Mouse (Mus musculus) thymus, adult 18-20 months (tissue): ENCODE data around the gene Rarres2.

Experiments
- DNase-seq, 2 experiments: peaks; one replicate each; pipeline ENCODE4 v3.0.0; 2022; ENCODE audit warnings: mixed read lengths in 2 of 2

Rarres2 gene

DNA sequence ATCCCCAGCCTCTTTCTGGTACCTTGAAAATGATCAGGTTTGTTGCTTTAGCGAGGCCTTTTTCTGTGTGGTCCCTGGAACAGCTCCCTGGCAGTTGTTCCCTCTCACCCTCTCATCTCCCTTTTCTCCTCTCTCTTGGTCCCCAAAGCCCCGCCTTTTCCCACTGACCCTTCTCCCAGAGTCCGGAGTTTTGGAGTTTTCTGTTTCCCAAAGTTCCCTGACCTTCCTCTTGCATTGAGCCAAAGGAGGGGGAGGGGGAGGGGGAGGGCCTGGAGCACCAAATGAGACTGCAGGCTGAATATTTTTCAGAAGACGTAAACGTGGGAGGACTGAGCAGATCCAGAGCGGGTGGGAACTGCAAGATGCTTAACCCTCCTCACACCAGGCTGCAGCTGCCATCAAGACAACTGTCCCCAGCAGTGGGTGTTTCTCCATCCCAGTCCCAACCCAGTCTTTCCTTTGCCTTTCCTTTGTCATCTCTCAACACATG is at the start of gene Rarres2:
TSS of gene Rarres2 (minus strand) at position 218 of the 490 bp plus-strand sequence.
- DNase-seq, result no peak

DNA sequence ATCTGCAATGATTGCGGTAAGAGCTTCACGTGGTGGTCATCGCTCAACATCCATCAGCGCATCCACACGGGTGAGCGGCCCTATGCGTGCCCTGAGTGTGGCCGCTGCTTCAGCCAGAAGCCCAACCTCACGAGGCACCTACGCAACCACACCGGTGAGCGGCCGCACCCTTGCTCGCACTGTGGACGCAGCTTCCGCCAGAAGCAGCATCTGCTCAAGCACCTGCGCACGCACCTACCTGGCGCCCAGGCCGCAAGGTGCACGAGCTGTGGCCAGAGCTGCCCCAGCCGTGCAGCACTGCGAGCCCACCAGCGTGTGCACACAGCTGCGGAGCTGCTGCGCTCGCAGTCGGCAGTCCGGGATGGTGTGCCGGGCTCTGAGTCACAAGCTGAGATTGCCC is 47.4 kb upstream of the Rarres2 start:
- DNase-seq, result no peak

DNA sequence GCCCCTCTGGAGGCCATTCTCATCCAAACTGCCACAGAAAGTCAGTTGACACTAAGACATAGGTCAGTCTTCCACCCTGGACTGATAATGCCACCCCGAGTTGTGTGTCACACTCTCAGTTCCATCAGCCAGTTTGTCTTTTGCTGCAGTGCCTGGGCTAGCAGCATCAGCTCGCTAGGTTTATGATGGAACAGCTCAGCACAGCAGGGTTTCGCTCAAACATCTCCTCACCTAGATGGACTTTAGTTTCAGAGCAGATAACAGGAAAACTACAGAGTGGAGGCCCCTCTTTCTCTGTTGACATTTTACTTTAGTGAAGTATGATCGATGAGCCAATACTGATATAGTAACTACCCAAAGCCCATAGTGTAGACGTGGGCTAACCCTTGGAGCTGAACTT is 42.2 kb upstream of the Rarres2 start:
- DNase-seq, result no peak

DNA sequence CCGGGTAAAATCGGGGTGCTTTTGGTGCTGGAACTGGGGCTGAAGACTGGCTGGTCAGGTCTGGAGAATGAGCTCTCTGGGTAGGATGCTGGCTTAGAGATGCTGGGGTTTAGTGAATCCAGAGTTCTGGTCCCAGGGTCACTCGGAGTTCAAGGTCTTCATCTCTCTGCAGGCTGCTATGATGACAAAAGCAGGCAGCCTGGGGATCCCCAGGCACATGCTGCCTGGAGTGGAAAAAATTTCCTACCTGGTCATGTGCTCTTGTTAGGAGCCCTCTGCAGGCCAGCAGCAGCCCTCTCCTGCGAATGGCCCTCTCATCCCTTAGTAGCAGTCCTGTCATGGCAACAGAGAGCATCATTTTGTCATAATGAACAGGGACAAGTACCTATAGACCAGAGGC is 40.9 kb upstream of the Rarres2 start:
- DNase-seq, result no peak

DNA sequence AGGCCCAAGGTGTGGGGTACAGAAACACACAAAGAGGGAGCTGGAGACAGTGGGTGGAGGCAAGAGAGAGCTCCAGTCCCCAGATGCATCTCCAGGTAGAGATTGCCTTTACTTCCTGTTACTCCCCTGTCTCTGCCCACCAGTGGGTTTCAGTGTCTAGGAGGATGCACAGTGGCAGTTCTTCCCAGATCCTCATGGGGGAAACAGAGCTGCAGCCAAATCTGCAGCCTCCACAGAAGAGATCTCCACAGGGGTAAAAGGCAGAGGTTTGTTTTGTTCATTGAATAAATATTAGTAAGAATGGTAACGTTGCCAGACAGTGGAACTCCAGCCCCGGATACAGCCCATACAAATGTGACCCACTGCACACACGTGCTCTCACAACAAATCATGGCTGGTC is 38.1 kb upstream of the Rarres2 start:
- DNase-seq, result no peak

DNA sequence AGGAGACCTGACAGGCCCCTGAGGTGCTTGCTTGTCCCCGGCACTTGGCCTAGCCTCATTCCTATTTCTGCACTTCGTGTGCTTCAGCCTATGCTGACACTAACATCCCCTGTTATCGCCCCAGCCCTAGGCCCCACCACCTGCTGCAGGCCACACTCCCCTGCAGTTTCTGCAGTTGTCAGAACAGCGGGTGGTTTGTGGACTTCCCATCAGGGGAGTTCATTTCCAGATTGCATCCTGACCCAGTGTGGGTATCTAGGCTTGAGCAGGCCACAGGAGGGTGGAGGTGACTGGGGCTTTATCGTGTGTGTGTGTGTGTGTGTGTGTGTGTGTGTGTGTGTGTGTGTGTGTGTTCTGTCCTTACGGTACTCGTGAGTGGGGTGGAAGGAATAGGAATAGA is 36.9 kb upstream of the Rarres2 start:
- DNase-seq, result no peak

DNA sequence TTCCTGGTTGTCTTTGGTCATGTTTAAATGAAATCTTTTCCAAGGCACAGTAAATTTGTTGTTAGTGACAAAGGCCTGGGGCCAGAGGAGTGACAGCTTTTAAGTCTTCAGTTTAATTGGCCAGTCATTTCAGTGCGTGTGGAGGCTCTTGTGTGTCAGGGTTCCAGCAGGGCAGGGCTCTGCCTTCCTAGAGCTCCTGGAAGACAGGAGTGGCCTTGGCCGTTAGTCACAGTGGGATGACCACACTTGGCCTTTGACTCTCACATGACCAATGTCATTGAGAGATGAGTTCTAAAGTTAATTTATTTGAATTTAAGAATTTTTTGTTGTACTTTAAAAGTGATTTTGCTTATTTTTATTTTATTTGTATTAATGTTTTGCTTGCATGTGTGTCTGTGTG is 35.5 kb upstream of the Rarres2 start:
- DNase-seq, result no peak

DNA sequence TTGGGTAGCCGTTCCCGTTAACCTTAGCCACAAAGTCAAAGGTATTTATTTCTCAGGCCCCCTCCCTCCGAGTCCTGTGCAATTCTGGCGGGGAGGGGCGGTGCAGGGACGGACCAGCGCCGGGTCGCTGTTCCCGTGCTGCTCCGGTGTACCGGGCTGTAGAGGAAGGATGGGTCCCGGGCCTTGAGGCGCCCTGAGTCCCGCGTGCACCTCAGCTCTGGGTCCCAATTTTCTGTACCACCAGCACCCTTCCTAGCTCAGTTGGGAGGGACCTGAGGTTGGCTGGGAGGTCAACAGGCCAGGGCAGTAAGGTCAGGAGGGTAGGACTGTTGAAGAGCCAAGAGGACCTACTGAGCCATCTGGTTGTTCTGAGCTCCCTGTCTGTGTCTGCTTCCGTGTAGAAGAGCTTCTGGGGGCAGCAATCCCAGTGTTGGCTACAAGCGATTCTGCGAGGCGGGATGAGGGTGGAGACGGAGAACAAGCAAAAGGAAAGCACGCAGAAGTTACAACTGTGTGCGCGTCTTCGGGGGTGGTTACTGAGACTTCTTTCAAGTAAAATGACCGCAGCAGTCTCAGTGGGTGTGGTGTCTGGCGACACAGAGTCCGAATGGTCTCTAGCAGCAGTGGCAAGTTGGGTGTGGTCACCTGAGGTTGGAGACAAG is 29.6 kb upstream of the Rarres2 start:
- DNase-seq, result no peak

DNA sequence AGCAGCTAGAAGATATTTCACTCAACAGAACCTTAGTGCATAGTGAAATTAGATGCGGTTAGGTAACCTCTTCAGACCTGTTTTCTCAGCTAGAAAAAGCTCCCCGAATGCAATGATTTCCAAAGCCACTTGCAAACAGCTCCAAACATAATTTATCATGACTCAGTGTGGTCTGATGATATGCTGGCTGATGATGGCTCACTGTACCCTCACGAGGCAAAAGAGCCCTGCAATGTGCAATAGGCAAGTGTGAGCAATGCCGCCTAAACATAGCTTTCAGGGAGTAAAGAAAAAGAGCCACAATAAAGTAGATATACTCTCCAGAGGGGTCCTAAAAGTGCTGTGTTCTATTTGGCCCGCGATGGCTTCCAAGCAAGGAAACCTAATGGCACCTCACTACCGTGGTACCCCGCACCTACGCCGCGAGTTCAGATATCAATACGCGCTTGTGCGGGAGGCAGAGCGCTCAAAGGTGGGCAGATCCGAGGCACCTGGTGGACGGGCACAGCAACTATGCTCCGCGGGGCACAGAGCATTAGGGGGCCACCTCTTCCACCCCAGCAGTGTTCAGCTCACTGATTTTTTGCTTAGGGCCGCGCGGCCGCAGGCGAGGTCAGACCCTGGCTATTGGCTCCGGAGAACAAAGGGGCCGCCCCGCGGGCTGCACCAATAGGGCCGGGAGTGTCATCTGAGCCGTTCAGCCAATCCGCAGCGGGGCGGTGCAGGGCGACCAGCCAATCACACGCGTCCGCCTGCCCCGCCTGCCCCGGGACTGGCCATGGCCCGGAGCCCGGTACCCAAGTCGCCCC is 28.9 kb upstream of the Rarres2 start, which contains the start of gene Zfp775:
TSS of gene Zfp775 (plus strand) at position 793 of the 809 bp plus-strand sequence.
- peak; percentile 90 to 91 for DNase-seq

DNA sequence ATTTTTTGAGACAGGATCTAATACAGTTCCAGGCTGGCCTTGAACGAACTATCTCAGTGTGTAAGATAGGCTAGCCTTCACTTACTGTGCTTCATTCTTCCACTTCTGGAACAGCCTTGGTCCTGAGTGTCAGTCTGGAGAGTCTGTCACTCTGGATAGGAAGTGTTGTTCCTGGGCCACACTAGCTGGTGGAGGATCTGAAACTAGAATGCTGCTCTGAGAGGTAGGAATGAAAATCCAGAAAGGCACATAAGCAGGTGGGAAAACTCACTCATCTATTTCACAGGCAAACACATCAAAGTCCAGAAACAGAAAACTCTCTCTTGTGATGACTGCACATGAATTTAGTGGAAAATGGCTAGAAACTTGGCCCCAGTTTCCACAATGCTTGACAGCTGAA is 28.0 kb upstream of the Rarres2 start:
- no peak for DNase-seq

DNA sequence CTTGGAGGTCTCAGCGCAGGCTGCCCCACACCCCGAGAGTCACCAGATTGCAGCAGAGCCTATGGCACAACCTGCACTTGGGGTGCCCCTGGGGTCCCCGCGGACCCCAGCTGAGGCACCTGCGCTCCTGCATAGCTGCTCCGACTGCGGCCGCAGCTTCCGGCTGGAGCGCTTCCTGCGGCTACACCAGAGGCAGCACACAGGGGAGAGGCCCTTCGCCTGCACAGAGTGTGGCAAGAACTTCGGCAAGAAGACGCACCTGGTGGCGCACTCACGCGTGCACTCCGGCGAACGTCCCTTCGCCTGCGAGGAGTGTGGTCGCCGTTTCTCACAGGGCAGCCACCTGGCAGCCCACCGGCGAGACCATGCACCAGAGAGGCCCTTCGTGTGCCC is 24.6 kb upstream of the Rarres2 start:
- no peak for DNase-seq

DNA sequence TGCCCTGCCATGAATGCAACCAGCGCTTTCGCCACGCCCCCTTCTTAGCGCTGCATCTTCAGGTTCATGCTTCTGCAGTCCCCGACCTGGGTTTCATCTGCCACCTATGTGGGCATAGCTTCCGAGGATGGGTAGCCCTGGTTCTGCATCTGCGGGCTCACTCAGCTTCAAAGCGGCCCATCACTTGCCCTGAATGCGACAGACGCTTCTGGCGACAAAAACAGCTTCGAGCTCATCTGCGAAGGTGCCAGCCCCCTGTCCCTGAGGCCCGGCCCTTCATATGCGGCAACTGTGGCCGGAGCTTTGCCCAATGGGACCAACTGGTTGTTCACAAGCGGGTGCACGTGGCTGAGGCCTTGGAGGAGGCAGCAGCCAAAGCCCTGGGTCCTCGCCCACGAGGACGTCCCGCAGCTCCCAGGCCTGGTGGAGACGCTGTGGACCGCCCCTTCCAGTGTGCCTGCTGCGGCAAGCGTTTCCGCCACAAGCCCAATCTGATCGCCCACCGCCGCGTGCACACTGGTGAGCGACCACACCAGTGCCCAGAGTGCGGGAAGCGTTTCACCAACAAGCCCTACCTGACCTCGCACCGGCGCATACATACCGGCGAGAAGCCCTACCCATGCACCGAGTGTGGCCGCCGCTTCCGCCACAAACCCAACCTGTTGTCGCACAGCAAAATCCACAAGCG is 24.1 kb upstream of the Rarres2 start:
- DNase-seq, result no peak

DNA sequence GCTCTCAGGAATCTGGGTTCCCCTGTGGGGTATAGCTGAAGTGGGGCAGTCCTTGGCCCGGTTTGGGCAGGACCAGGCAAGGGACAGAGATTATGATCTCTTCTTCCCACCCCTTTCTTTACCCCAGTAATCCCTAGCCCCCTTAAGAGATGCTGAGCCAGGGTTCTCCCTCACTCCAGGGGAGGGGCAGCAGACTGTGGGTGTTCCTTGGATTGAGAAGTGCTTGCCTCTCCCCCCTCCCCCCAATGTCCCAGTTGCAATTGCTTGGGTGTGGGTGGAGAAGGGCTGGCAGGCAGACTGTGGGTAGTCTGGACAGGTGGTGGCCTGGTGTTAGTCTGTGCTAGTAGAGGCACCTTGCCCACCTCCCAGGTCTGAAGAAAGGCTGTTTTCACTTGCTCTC is 22.7 kb upstream of the Rarres2 start:
- no peak for DNase-seq

DNA sequence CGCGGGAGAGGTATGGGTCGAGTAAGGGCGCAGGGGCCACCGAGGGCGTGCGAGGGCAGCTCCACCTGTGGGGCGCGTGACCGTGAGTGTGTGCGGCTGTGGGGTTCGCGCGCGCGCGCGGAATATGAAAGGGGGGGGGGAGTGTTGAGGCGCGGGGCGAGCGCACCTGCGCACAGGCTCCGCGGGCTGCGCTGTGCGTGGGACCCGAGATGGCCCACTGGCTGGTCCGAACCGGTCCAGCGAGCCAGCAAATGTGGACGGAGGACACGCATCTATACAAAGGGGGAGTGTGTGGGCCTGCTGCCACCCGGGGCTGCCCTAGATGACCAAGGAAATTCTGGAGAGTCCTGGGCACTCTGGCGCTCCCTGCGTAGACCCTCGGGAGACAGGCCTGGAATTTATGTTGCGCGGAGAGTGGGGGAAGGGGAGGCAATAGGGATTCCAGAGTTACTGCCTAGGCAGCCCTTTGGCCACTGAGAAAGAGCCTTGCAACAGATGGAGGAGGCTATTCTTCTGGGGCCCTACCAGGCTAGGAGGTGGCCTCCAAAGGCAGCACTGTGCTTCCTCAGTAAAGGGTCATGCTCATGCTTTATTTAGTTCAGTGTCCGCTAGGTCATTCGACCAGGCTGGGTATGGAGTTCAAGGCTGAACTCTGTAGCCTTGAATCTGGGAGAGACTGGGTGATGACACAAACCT is 21.6 kb upstream of the Rarres2 start:
- DNase-seq, result no peak

DNA sequence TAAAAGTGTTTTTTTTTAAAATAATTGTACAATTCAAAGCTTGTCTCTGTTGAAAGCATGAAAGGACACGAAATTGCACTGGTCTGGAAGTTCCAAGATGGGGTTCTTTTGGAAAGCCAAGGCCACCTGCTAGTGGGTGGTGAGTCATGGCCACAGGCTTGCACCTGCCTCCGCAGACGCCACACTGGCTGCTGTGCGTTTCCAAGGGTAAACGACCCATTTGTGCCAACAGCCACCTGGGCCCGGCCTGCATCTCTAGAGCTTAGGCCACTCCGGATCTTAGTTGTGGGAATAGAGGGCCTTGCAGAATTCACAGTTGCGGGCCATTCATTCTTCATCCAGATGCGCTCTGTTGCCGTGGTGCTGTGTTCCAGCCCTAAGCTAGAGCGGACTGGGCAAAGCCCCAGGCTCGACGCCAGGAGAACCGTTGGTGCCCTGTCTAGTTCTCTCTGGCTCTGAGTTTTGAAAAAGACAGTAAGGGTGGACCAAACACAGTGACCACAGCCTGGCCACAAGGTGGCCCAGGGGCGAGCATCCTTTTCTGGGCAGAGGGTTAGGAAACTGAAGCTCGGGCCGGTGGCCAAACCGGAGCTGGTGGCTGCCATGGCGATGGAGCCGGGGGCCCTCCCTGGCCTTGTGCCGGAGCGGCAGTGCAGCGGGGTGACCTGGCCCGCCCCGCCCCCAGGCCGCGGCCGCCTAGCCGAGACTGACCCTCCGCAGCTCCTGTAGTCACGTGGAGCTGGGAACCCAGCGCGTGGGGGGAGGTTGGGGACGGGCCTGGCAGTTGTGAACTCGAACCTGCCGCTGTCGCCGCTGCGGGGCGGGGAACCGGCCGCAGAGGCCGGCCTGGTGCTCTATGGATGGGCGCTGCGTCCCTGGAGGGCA is 20.8 kb upstream of the Rarres2 start, which contains the start of the genes Repin1 and Gm44965:
TSS of gene Repin1 (plus strand) at position 726 of the 885 bp plus-strand sequence.
TSS of gene Gm44965 (plus strand) at position 784 of the 885 bp plus-strand sequence.
- peak; percentile 54 to 63 for DNase-seq

DNA sequence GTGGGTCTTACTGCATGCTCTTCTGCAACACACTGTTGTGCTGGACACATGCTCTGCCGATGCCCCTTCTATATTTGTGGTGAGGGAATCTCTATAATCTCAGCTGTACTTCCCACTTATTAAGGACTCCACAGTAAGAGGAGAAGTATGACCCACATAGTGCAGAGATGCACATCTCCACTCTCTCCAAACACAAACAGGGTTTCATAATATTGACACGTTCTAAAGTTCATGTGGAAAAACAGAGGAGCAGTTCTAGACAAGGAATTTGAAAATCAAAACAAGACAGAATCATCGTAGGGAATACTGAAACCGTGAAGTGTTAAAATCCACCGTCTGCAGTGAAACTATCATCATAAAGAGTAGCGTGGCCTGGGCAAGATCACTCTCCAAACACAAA is 19.3 kb upstream of the Rarres2 start:
- no peak for DNase-seq

DNA sequence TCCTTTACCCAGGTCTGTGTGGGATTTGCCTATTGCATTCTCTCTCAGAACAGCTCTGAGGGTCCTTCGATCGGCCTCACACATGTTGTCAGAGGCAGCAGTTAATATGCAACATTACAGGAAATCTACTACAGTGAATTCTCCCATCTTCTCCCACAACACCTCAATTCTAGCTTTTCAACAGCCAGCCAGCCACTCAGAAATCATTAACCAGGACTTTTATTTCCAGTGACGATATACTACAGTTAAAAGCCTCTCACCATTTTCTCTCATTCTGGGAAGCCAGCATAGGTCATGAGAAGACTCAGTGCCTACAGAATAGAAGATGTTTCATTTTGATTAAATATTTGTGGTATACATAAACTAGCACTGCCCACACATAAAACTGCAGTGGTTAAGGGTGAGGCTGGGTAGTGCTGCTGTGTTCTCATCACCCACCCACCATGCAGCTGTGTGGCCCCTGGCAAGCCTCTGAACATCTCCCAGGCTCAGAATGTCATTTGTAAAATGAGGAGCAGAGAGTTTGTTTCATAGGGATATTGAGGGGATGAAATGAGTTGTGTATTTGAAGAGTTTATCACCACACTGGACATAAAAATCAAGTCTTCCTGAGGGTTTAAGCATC is 18.7 kb upstream of the Rarres2 start:
- DNase-seq, result no peak

DNA sequence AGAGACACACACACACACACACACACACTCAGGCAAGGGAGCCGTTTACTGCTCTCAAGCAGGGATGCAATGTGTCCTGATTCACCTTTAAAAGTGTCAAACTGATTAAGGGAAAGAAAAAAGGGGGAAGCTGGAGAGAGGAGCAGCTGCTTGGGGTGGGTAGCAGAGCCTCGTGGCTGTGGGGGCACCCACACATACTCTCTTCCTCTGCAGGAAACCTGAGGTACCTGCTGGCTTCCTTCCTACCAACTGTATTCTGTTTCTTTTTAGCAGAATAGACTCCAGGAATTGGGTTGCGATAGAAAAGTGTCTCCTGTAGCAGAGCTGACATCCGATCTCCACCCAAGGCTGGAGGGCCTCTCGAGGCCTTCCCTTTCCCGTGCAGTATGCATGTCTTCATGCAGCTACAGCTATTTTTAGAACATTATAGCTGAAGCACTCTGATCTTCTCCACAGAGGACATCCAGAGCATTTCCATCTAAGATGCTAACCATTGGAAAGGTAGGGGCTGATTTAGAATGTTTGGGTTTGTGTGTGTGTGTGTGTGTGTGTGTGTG is 16.7 kb upstream of the Rarres2 start, which contains the start of gene Gm45021:
TSS of gene Gm45021 (plus strand) at position 417 of the 557 bp plus-strand sequence.
- DNase-seq, result no peak

DNA sequence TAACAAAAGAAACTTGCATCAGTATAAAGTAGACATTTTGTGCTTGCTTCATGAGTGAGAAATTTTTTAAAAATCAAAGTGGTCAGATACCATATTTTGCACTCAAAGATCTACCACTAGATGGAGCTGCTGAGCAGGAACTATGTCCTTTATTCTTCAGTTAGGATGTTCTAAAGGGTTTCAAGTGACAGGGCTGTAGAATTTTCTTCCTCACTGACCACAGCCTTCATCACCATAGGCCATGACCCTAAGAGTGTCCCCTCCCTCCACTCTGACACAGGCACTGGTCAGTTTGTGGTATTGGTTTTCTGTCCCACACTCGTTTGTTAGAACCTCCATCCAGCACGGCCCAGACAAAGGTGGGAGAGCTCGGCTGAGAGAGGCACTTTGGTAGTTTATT is 9.4 kb upstream of the Rarres2 start:
- DNase-seq, result no peak

DNA sequence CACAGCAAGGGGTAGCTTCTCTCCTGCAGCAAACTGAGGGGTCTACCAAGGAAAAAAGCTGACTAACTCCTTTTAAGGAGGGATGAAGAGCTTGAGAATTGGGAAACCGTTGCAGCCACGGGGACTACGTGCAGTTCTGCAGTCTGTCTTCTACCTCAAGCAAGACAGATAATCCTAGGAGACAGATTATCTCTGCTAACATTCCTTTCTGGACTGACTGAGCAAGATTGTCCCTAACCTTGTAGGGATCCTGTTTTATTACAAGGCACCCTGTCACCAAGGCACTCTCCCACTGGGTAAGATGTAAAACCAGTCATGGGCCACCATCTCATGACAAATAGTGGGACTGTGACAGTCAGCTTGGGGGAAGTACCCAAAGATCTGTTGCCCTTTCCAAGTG is 8.7 kb upstream of the Rarres2 start:
- DNase-seq, result no peak

DNA sequence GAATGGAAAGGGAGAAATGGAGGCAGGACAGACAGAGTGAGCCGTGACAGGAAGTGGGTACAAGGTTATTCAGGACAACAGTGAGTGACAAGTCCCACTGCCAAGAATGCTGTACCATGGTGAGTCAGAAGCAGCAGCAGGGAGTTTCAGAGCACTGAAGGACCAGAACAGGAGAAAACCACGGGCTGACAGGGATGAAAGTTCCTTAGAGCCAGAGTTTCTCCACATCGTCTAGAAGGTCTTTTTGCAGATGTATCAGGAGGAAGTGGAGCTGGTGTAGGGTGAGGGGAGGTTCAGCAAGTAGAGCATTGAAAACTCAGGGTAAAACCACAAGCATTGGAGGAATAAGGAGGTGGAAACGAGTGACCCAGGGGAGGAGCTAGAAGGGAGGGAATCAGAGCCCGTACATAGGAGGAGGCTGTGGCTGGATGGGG is 6.6 kb upstream of the Rarres2 start:
- DNase-seq, result no peak
